Mouse (Mus musculus): ENCODE results near the gene Atp2b2. TPM values are rescaled to one million over a fixed set of nuclear protein-coding genes. Genes with fewer than 3 reads are reported as not detected.

Gene Atp2b2
- polyA plus RNA-seq (2015; fragmentation: Illumina TruSeq; extraction: RNeasy Lipid Tissue Mini Kit (QIAGEN cat#74804); ENCODE audit: insufficient read depth, low read depth, low replicate concordance): 0.42 TPM

GRCm38 (mm10) chr6:114042332-114042731, at the start of gene Atp2b2:
Gene Atp2b2 (minus strand): TSS chr6:114042613.

GRCm38 (mm10) chr6:113740236-113741217, 301.9 kb downstream of the Atp2b2 start, which contains the start of gene Sec13:
Gene Sec13 (minus strand): TSS chr6:113740743.

GRCm38 (mm10) chr6:113719878-113720277, 322.5 kb downstream of the Atp2b2 start, which contains the start of gene Ghrl:
Gene Ghrl (minus strand): TSS chr6:113719880.

GRCm38 (mm10) chr6:113696582-113697221, 345.7 kb downstream of the Atp2b2 start, which contains the start of gene Tatdn2:
Gene Tatdn2 (plus strand): TSS chr6:113697050.

Other genes starting within 250 kb of the Atp2b2 start
- not detected for gene Slc6a11, start 88.6 kb upstream of the Atp2b2 start, polyA plus RNA-seq (2015; fragmentation: Illumina TruSeq; extraction: RNeasy Lipid Tissue Mini Kit (QIAGEN cat#74804); ENCODE audit: insufficient read depth, low read depth, low replicate concordance)
- not detected for gene Slc6a1, start 240.0 kb upstream of the Atp2b2 start, polyA plus RNA-seq (2015; fragmentation: Illumina TruSeq; extraction: RNeasy Lipid Tissue Mini Kit (QIAGEN cat#74804); ENCODE audit: insufficient read depth, low read depth, low replicate concordance)